Mouse (Mus musculus): ENCODE measurements around the gene Ankrd26.
"Not testable (repeated sequence)": the region's sequence is repeated elsewhere in the genome, so short reads cannot be mapped to it uniquely, and the experiment has no call there.

Ankrd26 gene

GRCm38 (mm10) chr6:118561745-118562609, at the start of gene Ankrd26:
Gene Ankrd26, minus strand, starts transcription at chr6:118562226.
- DNase-seq, result peak; percentile 95 to 96

GRCm38 (mm10) chr6:118608906-118609305, 46.9 kb upstream of the Ankrd26 start:
- DNase-seq, result no peak

- no peak for DNase-seq
Measured at GRCm38 (mm10) chr6:118605974-118606373, 43.9 kb upstream of the Ankrd26 start.

- no peak for DNase-seq
Measured at GRCm38 (mm10) chr6:118603825-118604224, 41.8 kb upstream of the Ankrd26 start.

- no peak for DNase-seq
Measured at GRCm38 (mm10) chr6:118595681-118596055, 33.6 kb upstream of the Ankrd26 start.

GRCm38 (mm10) chr6:118594833-118595680, 33.0 kb upstream of the Ankrd26 start:
- no peak for DNase-seq

- peak in 1 of 2 experiments; percentile 39 for DNase-seq
Measured at GRCm38 (mm10) chr6:118594070-118594469, 32.0 kb upstream of the Ankrd26 start.

- DNase-seq, result peak; percentile 46 to 66
Measured at GRCm38 (mm10) chr6:118593377-118594061, 31.5 kb upstream of the Ankrd26 start.

- no peak for DNase-seq
Measured at GRCm38 (mm10) chr6:118592662-118593376, 30.8 kb upstream of the Ankrd26 start.

GRCm38 (mm10) chr6:118578741-118579140, 16.7 kb upstream of the Ankrd26 start:
- not testable (repeated sequence) for DNase-seq

GRCm38 (mm10) chr6:118574351-118574750, 12.3 kb upstream of the Ankrd26 start:
- peak; percentile 14 to 61 for DNase-seq

- DNase-seq, result no peak
Measured at GRCm38 (mm10) chr6:118567816-118568215, 5.8 kb upstream of the Ankrd26 start.

GRCm38 (mm10) chr6:118561225-118561624, 801 bp downstream of the Ankrd26 start:
- DNase-seq, result no peak

- no peak for DNase-seq
Measured at GRCm38 (mm10) chr6:118538627-118539026, 23.4 kb downstream of the Ankrd26 start.

- DNase-seq, result not testable (repeated sequence)
Measured at GRCm38 (mm10) chr6:118537201-118537600, 24.8 kb downstream of the Ankrd26 start.

GRCm38 (mm10) chr6:118535321-118535720, 26.7 kb downstream of the Ankrd26 start:
- DNase-seq, result no peak

- no peak for DNase-seq
Measured at GRCm38 (mm10) chr6:118533381-118533780, 28.6 kb downstream of the Ankrd26 start.

GRCm38 (mm10) chr6:118520668-118521067, 41.4 kb downstream of the Ankrd26 start:
- DNase-seq, result no peak

- DNase-seq, result no peak
Measured at GRCm38 (mm10) chr6:118513335-118514012, 48.6 kb downstream of the Ankrd26 start.

GRCm38 (mm10) chr6:118499010-118499409, 63.0 kb downstream of the Ankrd26 start:
- DNase-seq, result no peak

- DNase-seq, result no peak
Measured at GRCm38 (mm10) chr6:118482125-118482524, 79.9 kb downstream of the Ankrd26 start.
